Mouse (Mus musculus) urinary bladder, adult 2 months (tissue): ENCODE data around the gene Spryd7. TPM values are rescaled to one million over a fixed set of nuclear protein-coding genes. Genes with fewer than 3 reads are reported as not detected.
"Not testable (repeated sequence)": the region's sequence is repeated elsewhere in the genome, so short reads cannot be mapped to it uniquely, and the experiment has no call there.

Source experiments
- DNase-seq: peaks from one replicate; pipeline ENCODE4 v3.0.0; 2022; ENCODE audit warnings: low spot score
- polyA plus RNA-seq: library from polyadenylated mRNA; depleted of rRNA; stranded (reverse); fragments of >200 nt; gene quantifications from 2 replicates; pipeline ENCODE4 v1.2.3, GENCODE M21; 2012; rRNA removed

The Spryd7 gene
- polyA plus RNA-seq = 17.0 and 18.2 TPM in 2 replicates

GRCm38 (mm10) chr14:61556289-61557147 is at the start of gene Spryd7:
TSS of gene Spryd7 (minus strand) at chr14:61556886.
- DNase-seq = peak; percentile 91

GRCm38 (mm10) chr14:61606088-61606487 is 49.4 kb upstream of the Spryd7 start:
- DNase-seq = not testable (repeated sequence)

DNA sequence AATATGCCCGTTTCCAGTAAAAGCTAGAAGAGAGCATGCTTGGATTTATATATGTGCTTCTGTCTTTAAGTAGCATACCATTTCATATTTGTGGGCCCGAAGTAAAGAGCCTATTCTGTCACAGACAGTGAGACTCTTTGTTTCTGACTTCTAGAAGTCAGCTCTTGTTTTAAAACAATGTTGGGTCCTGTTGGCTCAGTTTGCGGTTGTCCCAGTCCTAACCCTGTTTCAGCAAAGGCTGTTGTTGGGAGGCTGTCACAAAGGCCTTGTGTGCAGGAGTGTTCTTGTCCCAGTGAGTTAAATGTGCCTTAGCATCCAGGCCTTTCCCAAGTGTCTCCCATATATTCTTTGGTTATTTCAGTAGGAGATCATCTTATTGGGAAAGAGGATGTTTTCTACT is 47.4 kb upstream of the Spryd7 start:
- no peak for DNase-seq

DNA sequence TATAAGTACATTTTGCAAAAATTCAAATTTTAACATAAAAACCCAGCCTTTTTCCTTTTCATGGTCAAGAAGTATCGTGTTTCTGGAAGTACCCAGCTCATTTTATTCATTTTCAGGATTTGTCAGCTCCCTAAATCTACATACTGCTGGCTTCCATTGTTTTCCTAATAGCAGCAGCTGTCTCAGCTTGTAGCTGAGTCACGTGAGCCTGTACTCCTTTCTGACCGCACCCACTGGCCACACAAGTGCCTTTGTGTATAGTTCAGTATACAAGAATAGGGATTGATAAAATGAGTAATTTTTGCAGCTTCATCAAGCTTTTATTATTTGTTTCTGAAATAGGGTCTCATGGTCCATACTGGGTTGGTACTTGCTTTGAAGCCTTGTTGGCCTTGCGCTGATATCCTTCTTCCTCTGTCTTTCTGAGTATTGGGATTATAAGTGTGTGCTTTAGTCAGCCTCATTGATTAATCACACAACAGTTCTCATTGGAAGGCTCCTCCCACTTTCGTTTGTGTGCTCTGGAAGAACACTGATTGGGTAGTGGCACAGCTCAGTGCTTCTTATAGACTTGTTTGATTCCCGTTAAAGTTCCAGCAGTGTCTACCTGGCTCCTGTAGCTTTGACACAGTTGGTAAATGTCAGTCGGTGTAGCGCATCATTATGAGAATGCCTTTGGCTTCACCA is 46.5 kb upstream of the Spryd7 start:
- DNase-seq = no peak

DNA sequence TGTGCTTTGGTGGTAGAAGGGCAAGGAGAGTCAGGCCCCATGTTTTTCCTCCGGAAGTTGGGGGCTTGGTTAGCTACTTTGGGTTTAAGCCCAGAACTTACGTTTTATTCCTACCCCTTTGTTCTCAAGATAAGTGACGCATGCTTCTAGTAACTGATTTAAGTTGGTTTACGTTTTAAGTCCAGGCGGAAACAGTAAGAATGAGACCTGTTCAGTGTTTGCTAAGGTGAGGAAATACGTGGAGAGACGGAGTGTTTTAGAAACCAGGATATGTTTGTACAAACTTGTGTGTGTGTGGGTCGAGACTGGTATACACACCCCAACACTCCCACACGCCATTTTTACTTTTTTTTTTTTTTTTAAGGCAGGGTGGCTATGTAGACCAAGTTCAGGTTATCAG is 44.7 kb upstream of the Spryd7 start:
- DNase-seq = no peak

DNA sequence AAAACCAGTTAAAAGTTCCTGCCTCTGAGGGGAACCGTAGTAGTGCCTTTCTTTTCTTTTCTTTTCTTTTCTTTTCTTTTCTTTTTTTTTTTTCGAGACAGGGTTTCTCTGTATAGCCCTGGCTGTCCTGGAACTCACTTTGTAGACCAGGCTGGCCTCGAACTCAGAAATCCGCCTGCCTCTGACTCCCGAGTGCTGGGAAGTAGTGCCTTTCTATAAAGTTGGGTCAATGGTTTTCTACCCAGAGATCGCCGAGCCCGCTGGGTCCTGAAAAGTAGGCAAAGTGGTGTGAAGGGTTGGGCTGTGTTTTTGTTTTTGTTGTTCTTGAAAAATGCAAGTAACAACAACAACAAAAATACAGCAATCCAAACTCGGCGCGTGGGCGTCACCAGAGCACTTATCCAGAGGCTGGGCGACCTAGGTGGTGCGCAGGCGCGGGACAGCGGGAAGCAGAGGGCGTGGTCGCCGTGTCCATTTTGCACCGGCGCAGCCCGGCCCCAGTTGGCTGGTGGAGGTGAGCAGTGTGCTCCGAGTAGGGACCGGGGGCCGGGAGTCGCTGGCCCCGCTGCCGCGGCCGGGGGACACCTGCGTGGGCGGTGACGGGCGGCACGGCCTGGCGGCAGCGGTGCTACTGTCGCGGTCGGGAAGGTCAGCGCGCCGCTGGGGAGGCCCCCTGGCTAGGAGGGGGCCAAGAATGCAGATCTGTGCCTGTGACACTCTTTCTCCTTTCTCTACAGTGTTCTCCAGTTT is 42.5 kb upstream of the Spryd7 start:
- DNase-seq = peak; percentile 87

DNA sequence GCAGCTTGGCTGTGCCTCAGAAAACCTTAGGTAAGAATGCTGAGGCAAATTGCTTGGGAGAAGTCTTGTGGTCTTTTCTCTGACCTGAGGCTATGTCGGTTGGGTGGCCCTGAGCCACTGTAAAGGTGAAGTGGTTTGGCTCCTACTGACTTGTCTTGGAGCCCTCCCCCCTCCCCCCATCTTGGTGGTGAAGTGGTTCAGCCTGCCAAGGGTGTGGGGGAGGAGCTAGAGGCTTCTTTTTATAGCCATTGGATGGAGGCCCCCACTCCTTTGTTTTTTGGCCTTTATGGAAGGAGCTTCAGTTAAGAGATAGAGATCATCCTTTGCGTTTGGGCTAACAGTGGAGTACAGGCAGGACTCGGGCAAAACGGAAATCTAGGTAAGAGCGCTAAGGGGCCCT is 41.3 kb upstream of the Spryd7 start, which contains the start of gene Trim13:
Gene Trim13 (plus strand): TSS at position 280 of the 400 bp plus-strand sequence.
- DNase-seq = no peak

- DNase-seq = no peak
Observed at GRCm38 (mm10) chr14:61596719-61597426, 40.2 kb upstream of the Spryd7 start.

- no peak for DNase-seq
Observed at GRCm38 (mm10) chr14:61589288-61590065, 32.8 kb upstream of the Spryd7 start.

DNA sequence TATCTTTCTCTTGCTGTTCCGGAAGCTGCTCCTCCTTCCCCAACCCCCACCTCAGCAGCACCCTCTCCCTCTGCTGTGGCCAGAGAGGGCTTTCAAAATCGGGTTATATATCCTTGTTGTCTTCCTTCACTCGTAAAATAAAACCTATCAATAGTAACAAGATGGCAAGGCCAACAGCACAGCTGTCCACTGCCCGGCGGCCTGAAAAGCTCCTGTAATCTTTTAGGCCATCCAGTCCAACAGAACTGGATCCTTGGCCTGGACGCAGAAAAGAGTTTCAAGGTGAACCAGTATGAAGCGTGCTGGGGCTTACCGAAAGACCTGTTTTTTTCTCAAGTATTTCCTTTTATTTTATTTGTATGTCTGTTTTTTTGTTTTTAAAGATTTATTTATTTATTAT is 19.3 kb upstream of the Spryd7 start:
- no peak for DNase-seq

GRCm38 (mm10) chr14:61575066-61575465 is 18.4 kb upstream of the Spryd7 start:
- no peak for DNase-seq

DNA sequence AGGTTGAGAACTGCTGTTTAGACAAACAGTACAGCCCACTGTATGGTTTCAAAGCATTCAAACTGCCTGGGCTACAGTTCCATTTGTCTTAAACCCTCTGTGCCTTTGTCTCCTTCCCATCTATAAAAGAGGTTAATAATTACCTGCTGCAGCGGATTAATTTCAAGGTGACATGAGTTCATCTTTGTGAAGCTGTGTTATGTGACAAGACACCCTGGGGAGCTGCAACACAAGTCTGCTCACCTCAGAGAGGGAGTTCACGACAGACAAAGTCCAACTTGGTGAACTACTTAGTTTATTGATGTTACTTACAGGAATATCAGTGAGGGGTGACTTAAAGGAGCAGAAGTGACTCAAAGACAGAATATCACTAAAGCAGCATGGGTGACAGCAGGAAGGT is 15.4 kb upstream of the Spryd7 start:
- DNase-seq = no peak

DNA sequence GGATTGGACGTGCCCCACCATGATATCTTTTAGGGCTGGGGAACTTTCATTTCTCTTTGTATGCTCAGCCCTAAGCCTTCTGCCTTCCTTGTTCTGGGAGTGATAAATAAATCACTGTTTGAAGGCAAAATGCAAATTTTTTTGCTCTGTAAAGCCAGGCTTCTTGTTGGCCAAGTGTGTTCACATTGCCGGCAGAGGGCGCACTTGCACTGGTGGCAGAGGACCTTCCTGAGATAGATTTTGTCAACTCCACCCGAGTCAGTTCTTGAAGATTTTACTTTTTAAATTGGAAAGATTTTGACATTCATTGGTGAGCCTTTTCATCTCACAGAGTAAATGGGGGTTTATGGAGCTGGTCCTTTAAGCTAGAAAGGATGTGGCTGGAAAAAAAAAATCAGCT is 14.7 kb upstream of the Spryd7 start:
- peak; percentile 78 for DNase-seq

GRCm38 (mm10) chr14:61569344-61569743 is 12.7 kb upstream of the Spryd7 start:
- DNase-seq = no peak

- DNase-seq = not testable (repeated sequence)
Observed at GRCm38 (mm10) chr14:61566211-61566610, 9.5 kb upstream of the Spryd7 start.

- no peak for DNase-seq
Observed at GRCm38 (mm10) chr14:61559856-61560255, 3.2 kb upstream of the Spryd7 start.

GRCm38 (mm10) chr14:61558901-61559300 is 2.2 kb upstream of the Spryd7 start:
- no peak for DNase-seq

GRCm38 (mm10) chr14:61555931-61556288 is 776 bp downstream of the Spryd7 start:
- DNase-seq = no peak

DNA sequence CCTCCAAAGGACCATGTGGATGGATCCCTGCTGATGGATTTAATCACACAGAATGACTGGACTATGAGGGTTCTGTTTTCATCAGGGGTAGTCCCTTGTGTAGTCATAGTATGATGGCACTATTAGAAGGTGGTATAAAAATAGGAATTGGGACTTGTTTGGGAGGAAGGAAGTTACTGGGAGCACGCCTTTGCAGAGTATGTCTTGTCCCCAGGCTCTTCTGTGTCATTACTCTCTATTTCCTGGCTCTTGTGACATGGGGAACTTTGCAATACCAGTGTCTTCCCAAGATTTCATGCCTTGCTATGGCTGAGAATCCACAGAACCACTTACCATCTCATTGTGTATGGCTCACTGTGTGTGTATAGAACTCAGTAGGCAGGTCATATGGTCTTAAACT is 8.1 kb downstream of the Spryd7 start:
- no peak for DNase-seq

DNA sequence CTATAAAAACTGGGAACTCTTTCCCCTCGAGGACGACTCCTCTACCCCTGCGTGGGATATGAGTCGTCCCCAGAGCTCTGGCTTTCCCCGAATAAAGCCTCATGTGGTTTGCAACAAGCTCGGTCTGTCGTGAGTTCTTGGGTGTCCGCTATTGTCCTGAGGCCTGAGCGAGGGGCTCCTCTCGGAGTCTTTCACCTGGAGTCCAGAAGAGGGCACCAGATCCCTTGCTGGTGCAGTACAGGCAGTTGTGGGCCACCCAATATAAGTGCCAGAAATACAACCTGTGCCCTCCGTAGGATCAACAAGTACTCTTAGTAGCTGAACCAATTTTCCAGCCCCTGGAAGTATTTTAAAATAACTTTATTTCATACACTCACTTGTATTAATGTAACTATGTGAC is 18.9 kb downstream of the Spryd7 start:
- DNase-seq = not testable (repeated sequence)
